Mouse (Mus musculus) heart, embryonic 16.5 days (tissue): ENCODE data around the gene Sstr2. TPM values are rescaled to one million over a fixed set of nuclear protein-coding genes. Genes with fewer than 3 reads are reported as not detected.

Source experiments
- ATAC-seq: fragments of 200-750 bp; cut with Nextera tagmentation; replicated peaks from 2 replicates; pipeline ENCODE4 v1.8.0; 2017; ENCODE audit warnings: moderate number of reproducible peaks; ENCODE audit not compliant: insufficient read depth, low FRiP score; ENCODE audit errors: extremely low read depth
- H3K27ac ChIP-seq: fragments of 300-500 bp; sonication (generic); 2 replicates; pipeline ENCODE4 v1.5.1; 2014; ENCODE audit warnings: mild to moderate bottlenecking, low read length, control low read depth, moderate library complexity
- H3K27me3 ChIP-seq: fragments of 300-500 bp; sonication (generic); 2 replicates; pipeline ENCODE4 v1.6.1; 2014; ENCODE audit warnings: low read length, mixed read lengths; ENCODE audit not compliant: control insufficient read depth, insufficient read depth
- H3K36me3 ChIP-seq: fragments of 300-500 bp; sonication (generic); 2 replicates; pipeline ENCODE4 v1.6.1; 2014; ENCODE audit not compliant: control insufficient read depth, insufficient read depth
- H3K4me1 ChIP-seq: fragments of 300-500 bp; sonication (generic); 2 replicates; pipeline ENCODE4 v1.6.1; 2014; ENCODE audit warnings: low read length, mixed read lengths; ENCODE audit not compliant: control insufficient read depth, insufficient read depth
- H3K4me2 ChIP-seq: fragments of 300-500 bp; sonication (generic); 2 replicates; pipeline ENCODE4 v1.6.1; 2014; ENCODE audit warnings: low read depth, mild to moderate bottlenecking, control low read depth, low read length
- H3K4me3 ChIP-seq: fragments of 300-500 bp; sonication (generic); 2 replicates; pipeline ENCODE4 v1.5.1; 2014; ENCODE audit warnings: mild to moderate bottlenecking, control low read depth, low read length
- H3K9ac ChIP-seq: fragments of 300-500 bp; sonication (generic); 2 replicates; pipeline ENCODE4 v1.6.1; 2014; ENCODE audit warnings: low read length, control low read depth
- H3K9me3 ChIP-seq: fragments of 300-500 bp; sonication (generic); replicated peaks from 2 replicates; pipeline ENCODE4 v1.6.1; 2016; ENCODE audit warnings: low read length; ENCODE audit not compliant: control insufficient read depth
- WGBS: fragments of 180-500 bp; shearing (Covaris S2); extraction: QIAGEN DNeasy Blood & Tissue Kit; methylation state at CpG from one replicate; pipeline ENCODE4 v1.1.7; 2014; 5-methylcytosine and 5-hydroxymethylcytosine counted together
- polyA plus RNA-seq: library from polyadenylated mRNA; unstranded; fragments of >200 nt; fragmentation: Nextera tagmentation; extraction: Ambion mirVana; gene quantifications from 2 replicates; pipeline ENCODE4 v1.2.1, GENCODE M21; 2015

Gene Sstr2
- polyA plus RNA-seq, 1 experiment from 2014 or later: 2.6 TPM

DNA sequence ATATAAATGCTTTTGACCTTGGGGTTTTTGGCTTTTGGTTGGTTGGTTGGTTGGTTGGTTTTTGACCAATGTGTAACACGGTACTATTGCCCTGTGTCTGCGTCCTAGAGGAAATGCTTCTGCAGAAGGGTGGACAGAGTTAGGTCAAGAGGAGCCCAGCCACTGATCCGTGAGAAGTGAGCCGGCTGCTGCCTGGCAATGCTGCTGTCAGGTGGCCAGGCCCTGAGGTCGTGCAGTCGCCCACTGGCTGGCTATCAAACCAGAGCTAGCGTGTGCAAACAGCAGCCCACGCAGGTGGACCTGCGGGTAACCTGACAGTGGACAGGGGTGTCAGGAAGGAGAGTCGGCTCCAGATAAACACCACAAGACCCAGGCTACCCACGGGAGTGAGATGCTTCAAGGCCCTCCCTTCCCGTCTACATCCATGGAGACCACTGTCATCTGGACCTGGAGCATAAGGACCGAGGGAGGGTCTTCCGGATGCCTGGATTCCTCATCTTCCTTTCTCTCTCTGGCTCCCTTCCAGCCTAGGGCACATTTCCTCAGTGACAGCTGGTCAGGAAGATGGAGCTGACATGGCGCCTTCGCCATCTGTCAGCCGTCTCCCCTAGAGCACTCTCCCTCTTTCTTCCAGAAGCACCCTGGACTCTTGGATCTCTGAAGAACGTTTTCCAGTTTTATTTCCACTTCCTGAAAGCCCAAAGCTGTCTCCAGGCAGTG lies 18.5 kb upstream of the Sstr2 start:
- no peak overlapping the region for H3K4me3 ChIP-seq
- no peak overlapping the region for H3K27ac ChIP-seq
- no peaks in the 10 kb centered on the region for H3K36me3 ChIP-seq
- H3K9me3 ChIP-seq: peaks cover 3% of the 10 kb centered on the region; the same call in 1 of the 2 replicates
- no peak for ATAC-seq
- WGBS: 76% methylated on average over 18 of the region's 18 CpGs
- H3K4me2 ChIP-seq: no peak overlapping the region
- H3K9ac ChIP-seq: no peak overlapping the region
- no peaks in the 10 kb centered on the region for H3K4me1 ChIP-seq
- no peaks in the 10 kb centered on the region for H3K27me3 ChIP-seq

DNA sequence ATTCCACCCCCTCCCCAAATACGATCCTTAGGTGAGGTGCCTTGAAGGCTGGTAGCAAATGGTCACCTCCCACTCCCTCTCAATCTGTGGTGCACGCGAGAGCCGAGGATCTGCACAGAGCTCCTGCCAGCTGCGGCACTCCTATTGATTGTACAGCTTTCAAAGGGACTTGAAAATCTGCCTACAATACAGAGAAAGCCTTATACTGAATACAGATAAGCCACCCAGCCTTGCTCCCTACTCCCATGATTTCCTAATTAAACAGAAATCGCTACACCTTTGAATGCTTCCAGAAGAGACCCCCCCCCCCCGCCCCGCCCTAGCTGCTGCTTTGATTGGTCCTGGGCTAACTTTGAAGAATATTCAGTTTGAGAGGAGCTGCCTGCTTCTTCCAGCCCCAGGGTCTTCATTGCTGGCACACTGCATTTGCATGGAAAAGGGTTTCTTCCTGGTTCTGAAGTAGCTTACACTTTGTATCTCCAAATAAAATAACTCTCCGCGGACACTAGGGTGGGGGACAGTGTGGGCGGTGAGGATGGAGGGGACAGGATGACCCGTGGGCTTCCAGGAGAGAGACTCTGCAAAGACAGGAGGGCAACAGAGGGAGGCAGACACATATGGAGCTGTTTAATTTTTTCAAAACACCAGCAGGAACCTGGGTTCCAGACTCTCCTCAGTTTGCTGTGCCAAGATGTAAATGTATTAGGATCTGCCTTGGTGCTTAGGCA lies 17.4 kb upstream of the Sstr2 start:
- no peak overlapping the region for H3K4me3 ChIP-seq
- peaks cover 5% of the 10 kb centered on the region; the same call in 1 of the 2 replicates for H3K9me3 ChIP-seq
- ATAC-seq: no peak
- no peak overlapping the region for H3K27ac ChIP-seq
- no peak overlapping the region for H3K9ac ChIP-seq
- WGBS: 70% methylated on average over 12 of the region's 12 CpGs
- H3K36me3 ChIP-seq: no peaks in the 10 kb centered on the region
- H3K4me1 ChIP-seq: no peaks in the 10 kb centered on the region
- H3K27me3 ChIP-seq: no peaks in the 10 kb centered on the region
- H3K4me2 ChIP-seq: no peak overlapping the region

DNA sequence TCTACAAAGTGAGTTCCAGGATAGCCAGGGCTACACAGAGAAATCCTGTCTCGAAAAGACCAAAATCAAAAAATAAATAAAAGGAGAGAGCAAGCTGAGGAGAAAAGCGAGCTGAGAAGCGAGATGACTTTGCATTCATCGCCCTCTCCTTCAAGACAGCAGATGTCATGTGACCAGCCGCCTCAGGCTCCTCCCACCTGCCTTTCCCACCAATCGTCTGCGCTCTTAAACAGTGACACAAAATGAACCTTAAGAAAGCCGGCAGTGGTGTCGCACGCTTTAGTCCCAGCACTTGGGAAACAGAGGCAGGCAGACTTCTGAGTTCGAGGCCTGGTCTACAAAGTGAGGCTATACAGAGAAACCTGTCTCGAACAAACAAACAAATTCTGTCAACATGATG lies 11.6 kb upstream of the Sstr2 start:
- H3K9me3 ChIP-seq: peaks cover 5% of the 10 kb centered on the region; the same call in 1 of the 2 replicates
- WGBS: 94% methylated on average over 12 of the region's 12 CpGs
- H3K27me3 ChIP-seq: no peaks in the 10 kb centered on the region
- H3K4me2 ChIP-seq: no peak overlapping the region
- peaks cover 5% of the 10 kb centered on the region; the same call in 1 of the 2 replicates for H3K4me1 ChIP-seq
- no peak overlapping the region for H3K9ac ChIP-seq
- H3K27ac ChIP-seq: no peak overlapping the region
- no peak for ATAC-seq
- no peak overlapping the region for H3K4me3 ChIP-seq
- H3K36me3 ChIP-seq: no peaks in the 10 kb centered on the region

DNA sequence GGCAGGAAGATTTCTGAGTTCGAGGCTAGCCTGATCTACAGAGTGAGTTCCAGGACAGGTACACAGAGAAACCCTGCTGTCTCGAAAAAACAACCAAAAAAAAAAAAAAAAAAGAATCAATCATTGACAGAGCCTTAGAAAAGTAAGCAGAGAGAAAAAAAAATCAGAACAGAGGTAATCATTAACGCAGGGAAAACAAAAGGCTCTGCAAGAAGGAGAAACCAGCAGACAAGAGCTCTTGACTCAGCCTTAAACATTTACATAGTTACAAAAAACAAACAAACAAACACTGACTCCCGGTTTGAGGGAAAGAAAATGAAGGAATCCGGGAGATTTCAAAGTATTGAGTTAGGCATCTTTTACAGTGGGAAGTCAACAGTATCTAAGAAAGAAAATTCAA lies 9.6 kb upstream of the Sstr2 start:
- Histone ChIP-seq H3K4me3 (no peak overlapping the region), H3K9ac (no peak overlapping the region), H3K4me1 (peaks cover 5% of the 10 kb centered on the region; the same call in 1 of the 2 replicates), H3K27me3 (no peaks in the 10 kb centered on the region), H3K36me3 (no peaks in the 10 kb centered on the region), H3K9me3 (peaks cover 2% of the 10 kb centered on the region; the same call in 1 of the 2 replicates), H3K4me2 (no peak overlapping the region), H3K27ac (no peak overlapping the region)
- WGBS: 74% methylated on average over 5 of the region's 5 CpGs
- no peak for ATAC-seq

DNA sequence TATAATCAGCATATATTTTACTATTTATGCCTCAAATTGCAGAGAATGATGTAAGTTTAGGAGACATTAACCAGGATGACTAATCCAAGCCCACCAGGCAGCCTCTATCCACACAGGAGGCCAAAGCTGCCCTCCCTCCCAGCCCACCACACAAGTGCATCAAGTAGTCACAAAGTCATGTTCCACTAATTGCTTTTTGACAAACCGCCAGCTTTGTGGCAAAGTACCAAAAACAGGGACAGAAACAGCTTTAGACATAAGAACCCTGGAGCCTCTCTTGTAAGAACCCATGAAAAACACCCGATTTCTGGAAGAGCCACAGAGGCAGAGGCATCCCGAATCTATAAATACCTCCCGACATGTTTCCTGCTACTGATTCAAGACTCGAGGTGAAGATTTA lies 8.9 kb upstream of the Sstr2 start:
- WGBS: 59% methylated on average over 5 of the region's 5 CpGs
- Histone ChIP-seq H3K4me2 (no peak overlapping the region), H3K9ac (no peak overlapping the region), H3K9me3 (peaks cover 2% of the 10 kb centered on the region; the same call in 1 of the 2 replicates), H3K27ac (no peak overlapping the region), H3K4me3 (no peak overlapping the region), H3K36me3 (no peaks in the 10 kb centered on the region), H3K27me3 (no peaks in the 10 kb centered on the region), H3K4me1 (peaks cover 5% of the 10 kb centered on the region; the same call in 1 of the 2 replicates)
- ATAC-seq: no peak

DNA sequence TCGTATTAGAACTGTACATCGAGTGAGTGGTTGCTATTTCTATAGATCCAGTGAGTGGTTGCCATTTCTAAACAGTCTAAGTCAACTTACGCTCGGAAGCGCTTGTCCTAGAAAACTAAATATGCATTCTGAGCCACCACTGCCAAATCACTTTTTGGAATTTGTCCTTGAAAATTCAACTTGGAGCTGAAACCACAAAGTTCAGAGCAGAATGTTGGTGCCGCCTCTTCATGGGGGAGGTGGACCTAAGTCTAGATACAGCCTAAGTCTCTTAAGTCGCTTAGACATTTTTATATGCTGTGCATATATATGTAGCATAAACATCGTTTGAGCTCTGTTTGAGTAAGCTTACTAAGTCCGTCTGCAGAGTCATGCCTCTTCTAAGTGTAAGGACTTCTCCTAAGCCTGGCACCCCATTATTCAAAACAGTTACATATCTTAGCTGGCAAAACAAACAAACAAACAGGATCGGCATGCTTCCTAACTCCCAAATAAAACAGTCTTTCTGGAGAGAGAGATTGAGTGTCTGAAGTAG lies 8.0 kb upstream of the Sstr2 start:
- H3K4me3 ChIP-seq: no peak overlapping the region
- no peak overlapping the region for H3K4me2 ChIP-seq
- H3K4me1 ChIP-seq: peaks cover 5% of the 10 kb centered on the region; the same call in 1 of the 2 replicates
- no peak for ATAC-seq
- no peak overlapping the region for H3K27ac ChIP-seq
- H3K27me3 ChIP-seq: no peaks in the 10 kb centered on the region
- H3K9ac ChIP-seq: no peak overlapping the region
- H3K9me3 ChIP-seq: peaks cover 2% of the 10 kb centered on the region; the same call in 1 of the 2 replicates
- 79% methylated on average over 10 of the region's 10 CpGs for WGBS
- H3K36me3 ChIP-seq: no peaks in the 10 kb centered on the region

DNA sequence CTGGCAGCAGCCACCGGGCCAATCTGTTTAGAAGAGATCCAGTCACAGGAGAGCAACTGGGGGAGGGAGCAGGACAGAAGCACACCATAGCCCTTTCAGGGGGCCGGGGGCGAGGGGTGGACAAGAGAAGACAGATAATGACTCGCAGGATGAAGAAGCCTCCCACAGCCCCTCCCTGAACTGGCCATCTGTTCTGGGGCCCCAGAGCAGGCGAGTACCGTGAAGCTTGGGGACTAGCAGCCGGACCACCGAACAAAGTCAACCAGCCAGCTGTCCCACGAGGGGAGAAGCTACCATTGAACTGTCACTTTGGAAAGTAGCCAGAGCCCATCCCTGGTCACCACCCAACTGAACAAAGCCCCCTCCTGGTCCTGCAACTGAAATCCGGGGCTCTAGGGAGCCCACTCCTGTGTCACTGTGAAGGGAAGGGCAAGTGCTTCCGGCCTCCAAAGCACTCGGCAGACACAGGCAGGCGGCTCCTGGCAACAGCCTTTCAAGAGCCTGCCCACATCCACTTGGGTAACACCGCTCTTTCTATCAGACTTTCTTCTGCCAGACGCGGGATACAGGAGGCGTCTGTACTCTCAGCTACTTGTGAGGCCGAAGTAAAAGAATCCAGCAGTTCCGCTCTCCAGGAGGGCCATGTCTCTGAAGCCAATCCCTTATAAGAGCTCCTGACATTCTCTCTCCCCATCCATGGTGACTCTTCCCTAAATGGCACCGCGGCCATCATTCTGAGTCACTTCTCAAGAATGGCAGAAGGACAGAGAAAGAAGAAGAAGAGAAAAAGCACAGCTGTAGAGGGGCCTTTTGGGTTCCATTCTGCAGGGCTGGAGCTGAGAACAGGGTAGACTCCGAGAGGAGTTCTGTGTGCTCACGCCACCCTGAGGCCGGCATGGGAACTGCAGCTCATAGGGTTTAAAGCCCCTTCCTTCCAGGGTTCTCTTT lies 7.2 kb upstream of the Sstr2 start:
- peaks cover 5% of the 10 kb centered on the region; the same call in 1 of the 2 replicates for H3K4me1 ChIP-seq
- ATAC-seq: peak; percentile 62; the same call in 1 of the 2 replicates
- peak overlapping the region; percentile 61 for H3K9ac ChIP-seq
- H3K9me3 ChIP-seq: no peaks in the 10 kb centered on the region
- peak overlapping the region; percentile 38 for H3K4me3 ChIP-seq
- H3K36me3 ChIP-seq: no peaks in the 10 kb centered on the region
- peak overlapping the region; percentile 66 for H3K4me2 ChIP-seq
- no peaks in the 10 kb centered on the region for H3K27me3 ChIP-seq
- WGBS: 12% methylated on average over 24 of the region's 24 CpGs
- H3K27ac ChIP-seq: peak overlapping the region; percentile 24

DNA sequence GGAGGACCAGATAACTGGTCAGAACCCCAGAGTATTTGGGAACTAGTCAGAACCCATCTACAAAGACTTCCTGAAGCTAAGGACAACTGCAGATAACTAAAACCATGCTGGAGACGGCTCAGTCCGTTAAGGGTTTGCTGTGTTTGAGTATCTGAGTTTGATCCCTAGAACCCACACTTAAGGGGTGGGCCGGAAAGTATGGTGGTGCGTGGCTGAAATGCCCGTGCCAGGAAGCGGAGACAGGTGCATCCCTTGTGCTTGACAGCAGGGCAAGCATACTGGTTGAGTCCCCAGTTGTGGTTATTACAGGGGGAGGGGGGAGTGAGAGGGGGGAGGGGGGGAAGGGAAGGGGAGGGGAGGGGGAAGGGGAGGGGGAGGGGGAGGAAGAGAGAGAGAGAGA lies 4.7 kb upstream of the Sstr2 start:
- H3K27me3 ChIP-seq: peaks cover 14% of the 10 kb centered on the region

More for the DNA sequence above, 4.7 kb upstream of the Sstr2 start:
- peak; percentile 21; the same call in 1 of the 2 replicates for ATAC-seq
- Histone ChIP-seq H3K36me3 (no peaks in the 10 kb centered on the region), H3K9me3 (no peaks in the 10 kb centered on the region), H3K9ac (no peak overlapping the region), H3K4me3 (no peak overlapping the region), H3K4me2 (no peak overlapping the region), H3K4me1 (peaks cover 16% of the 10 kb centered on the region), H3K27ac (peak overlapping the region; percentile 2)
- 55% methylated on average over 6 of the region's 6 CpGs for WGBS
